Mouse (Mus musculus) cerebellum, adult 11 months (tissue): ENCODE measurements around the gene Dcst2.
A peak's percentile ranks its signal among the peaks of the same experiment; 100 is the strongest.

Experiments
- DNase-seq: peaks from one replicate; pipeline ENCODE4 v3.0.0; 2022

Gene Dcst2

DNA sequence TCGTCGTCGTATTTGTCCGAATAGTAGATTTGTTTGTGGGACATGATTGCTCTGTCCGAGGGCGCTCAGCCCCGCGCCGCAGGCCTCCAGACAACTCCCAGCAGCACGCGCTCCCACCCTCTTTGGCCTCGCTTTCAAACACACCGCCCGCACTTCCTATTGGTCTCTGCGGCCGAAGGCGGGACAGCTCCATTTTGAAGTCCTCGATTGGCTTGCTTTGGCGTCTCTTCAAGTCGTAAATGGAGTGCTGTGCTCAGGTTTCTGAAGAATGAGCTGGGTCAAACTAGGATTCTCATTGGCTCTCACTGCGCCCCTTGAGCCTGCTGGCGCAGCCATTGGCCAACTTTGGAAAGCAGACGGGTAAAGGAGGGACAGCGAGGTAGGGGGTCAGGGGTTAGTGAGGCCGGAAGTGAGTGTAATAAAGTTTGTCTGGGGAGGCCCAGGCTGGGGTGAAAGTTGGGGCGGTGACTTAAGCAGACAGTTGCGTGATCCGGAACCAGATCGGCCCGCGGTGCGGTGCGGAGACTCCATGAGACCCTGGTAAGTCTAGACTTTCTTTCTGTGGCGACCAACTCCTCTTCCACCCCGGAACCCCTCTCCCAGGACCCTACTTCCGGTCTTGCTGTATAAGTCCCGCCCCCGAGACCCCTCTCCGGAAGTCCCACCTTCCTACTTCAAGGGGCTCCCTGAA is 56.5 kb downstream of the Dcst2 start, which contains the start of the genes Cks1b and Shc1:
Gene Cks1b (minus strand): TSS at position 214 of the 691 bp plus-strand sequence.
Gene Shc1 (plus strand): TSS at position 274 of the 691 bp plus-strand sequence.
- peak; percentile 84 for DNase-seq

- no peak for DNase-seq
Observed at GRCm38 (mm10) chr3:89418861-89419250, 57.1 kb downstream of the Dcst2 start.

GRCm38 (mm10) chr3:89419571-89419970 is 57.8 kb downstream of the Dcst2 start:
- DNase-seq, result no peak

DNA sequence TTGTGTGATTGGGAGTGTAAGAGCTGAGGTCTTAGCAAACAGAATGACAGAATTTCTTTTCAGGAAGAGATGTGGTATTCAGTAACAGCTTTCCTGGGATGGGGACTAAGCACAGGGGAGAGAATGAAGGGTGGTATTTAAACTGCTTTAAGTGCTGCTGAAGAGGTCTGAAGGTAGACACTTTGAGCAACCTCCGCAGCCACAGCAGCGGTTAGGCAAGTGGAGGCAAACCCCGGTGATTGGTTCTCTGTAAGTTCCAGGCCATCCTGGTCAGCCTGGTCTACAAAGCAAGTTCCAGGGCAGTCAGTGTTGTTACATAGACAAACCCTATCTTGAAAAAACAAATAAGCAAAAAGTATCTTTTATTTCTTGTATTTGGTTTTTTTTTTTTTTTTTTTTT is 58.2 kb downstream of the Dcst2 start:
- DNase-seq, result no peak

- no peak for DNase-seq
Observed at GRCm38 (mm10) chr3:89420421-89420820, 58.6 kb downstream of the Dcst2 start.

GRCm38 (mm10) chr3:89421002-89421774 is 59.4 kb downstream of the Dcst2 start:
- DNase-seq, result peak; percentile 35

DNA sequence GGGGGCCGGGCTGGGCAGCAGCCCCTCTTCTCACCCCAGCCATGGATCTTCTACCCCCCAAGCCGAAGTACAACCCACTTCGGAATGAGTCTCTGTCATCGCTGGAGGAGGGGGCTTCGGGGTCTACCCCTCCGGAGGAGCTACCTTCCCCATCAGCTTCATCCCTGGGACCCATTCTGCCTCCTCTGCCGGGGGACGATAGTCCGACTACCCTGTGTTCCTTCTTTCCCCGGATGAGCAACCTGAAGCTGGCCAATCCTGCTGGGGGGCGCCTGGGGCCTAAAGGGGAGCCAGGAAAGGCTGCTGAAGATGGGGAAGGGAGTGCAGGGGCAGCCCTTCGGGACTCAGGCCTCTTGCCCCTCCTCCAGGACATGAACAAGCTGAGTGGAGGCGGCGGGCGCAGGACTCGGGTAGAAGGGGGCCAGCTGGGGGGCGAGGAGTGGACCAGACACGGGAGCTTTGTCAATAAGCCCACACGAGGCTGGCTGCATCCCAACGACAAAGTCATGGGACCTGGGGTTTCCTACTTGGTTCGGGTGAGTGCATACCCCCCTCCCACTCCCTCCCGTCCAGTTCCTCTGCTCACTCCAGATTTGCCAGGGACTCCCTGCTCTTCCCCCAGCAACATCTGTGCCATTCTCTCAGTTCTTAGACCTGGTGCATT is 60.2 kb downstream of the Dcst2 start:
- no peak for DNase-seq

GRCm38 (mm10) chr3:89422556-89423205 is 60.9 kb downstream of the Dcst2 start:
- DNase-seq, result no peak

DNA sequence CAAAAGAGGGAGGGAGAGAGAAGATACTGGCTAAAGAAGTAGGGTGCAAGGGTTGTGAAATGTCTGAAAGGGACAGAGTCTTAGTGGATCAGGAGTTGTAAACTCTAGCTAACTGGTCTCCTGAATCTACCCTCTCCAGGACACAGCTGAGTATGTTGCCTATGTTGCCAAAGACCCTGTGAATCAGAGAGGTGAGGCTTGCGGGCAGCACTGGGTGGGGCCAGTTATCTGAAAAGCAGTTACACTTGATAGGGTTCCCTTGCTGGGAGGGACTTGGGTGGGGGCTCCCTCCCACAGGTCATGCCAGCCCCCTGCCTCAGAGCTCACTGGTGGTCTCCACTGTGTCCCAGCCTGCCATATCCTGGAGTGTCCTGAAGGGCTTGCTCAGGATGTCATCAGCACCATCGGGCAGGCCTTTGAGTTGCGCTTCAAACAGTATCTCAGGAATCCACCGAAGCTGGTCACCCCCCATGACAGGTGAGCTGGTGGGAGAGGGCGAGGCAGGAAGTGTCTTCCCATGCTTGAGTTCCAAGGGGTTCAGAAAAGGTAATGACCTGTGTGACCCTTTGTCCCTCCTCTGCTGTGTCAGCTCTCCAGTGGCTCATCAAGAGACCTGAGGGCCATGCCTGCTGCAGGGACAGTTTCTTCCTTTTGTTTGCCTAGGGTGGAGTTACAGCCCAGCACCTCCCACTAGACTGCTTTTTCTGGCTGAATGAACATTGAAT is 62.8 kb downstream of the Dcst2 start:
- no peak for DNase-seq

DNA sequence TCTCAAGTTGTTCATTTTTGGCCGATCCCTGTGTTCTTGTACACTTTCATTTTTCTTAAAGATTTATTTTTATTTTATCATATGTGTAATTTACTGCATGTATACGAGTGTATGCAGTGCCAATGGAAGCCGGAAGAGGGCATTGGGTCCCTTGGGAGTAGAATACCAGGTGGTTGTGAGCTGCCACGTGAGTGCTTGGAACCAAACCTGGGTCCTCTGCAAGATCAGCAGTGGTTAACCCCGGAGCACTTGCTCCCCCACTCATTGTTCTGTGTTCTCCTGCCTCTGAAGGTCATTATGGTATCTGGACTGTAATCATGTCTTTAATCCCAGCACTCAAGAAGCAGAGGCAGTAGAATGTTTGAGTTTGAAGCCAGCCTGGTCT is 63.4 kb downstream of the Dcst2 start:
- DNase-seq, result no peak

DNA sequence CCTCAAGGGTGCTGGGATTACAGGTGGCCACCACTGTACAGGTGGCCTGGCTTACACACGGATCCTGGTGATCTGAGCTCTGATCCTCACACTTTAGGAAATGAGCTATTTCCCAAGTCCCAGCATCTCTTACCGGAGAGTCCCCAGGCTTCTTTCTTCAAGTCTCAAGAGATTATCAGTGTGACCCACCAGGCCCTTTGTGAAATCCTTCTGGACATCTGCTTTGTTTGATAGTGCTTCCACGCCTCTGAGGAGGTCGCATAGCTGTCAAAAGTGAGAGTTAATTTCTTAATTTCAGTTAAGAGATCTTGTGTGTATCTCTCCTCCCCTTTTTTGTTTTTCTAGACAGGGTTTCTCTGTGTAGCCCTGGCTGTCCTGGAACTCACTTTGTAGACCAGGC is 64.1 kb downstream of the Dcst2 start:
- DNase-seq, result no peak
